Mouse (Mus musculus): ENCODE measurements around the gene Fam129c. TPM values are rescaled to one million over a fixed set of nuclear protein-coding genes. Genes with fewer than 3 reads are reported as not detected.

Fam129c gene
- total RNA-seq, 1 experiment from 2014 or later, result 127 TPM

GRCm38 (mm10) chr8:71572077-71572476 lies 25.4 kb upstream of the Fam129c start:
- no peak for ATAC-seq (ENCODE audit: extremely low read depth, insufficient number of reproducible peaks, low FRiP score, poor library complexity, severe bottlenecking)

- no peak for ATAC-seq (ENCODE audit: extremely low read depth, insufficient number of reproducible peaks, low FRiP score, poor library complexity, severe bottlenecking)
These were observed 24.4 kb upstream of the Fam129c start for GRCm38 (mm10) chr8:71572847-71573633.

DNA sequence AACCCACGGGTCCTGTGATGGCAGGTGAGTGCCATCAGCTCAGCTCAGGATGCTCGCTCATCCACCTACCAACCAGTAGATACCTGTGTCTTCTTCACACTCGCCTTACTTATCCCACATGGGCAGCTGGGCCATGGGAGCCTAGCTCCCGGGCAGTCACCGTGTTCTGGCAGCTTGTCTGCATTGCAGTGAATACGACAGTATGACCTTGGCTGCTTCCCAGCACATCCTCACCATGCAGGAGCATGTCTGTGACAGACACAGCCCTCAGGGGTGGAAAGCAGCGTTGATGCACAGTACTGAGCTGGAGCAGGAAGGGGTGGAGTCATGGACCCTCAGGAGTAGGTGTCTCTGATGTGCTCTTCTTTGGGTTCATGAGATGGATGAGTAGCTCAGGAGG lies 23.0 kb upstream of the Fam129c start:
- ATAC-seq (ENCODE audit: extremely low read depth, insufficient number of reproducible peaks, low FRiP score, poor library complexity, severe bottlenecking), result no peak

DNA sequence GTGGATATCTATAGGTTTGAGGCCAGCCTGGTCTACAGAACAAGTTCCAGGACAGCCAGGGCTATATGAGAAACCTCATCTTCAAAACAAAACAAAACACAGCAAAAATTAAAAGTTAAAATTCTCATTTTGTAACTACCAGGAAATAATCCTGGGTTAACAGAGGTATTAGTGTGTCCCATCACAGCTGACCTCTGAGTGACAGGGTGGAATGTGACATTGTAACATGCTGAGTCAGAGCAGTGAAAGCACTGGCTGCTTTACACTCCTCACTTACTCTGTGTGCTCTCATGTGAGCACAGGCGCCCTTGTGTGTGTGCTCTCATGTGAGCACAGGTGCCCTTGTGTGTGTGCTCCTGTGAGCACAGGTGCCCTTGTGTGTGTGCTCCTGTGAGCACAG lies 22.4 kb upstream of the Fam129c start:
- ATAC-seq (ENCODE audit: extremely low read depth, insufficient number of reproducible peaks, low FRiP score, poor library complexity, severe bottlenecking), result no peak

DNA sequence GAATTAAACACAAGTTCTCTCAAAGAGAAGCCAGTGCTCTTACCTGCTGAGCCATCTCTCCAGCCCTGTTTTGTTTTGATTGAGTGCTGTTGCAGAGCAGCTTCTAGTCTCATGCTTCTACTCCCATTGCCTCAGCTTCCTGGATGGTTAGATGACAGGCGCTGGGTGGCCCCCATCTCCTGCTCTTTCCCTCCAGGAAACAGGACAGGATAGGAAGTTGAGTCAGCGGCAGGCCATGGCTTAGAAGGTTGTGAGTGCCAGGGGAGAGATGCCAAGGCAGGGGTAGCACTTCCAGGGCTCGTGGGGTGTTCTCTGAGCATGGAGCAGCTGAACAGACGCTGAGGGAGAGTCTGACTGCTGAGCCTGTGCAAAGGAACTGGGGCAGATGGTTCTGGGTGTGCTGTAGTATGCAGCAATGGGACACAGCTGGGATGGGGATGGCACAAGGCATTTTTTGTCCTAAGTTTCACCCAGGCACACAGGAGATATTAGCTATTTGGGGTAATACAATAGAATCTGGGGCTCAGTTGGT lies 19.5 kb upstream of the Fam129c start:
- no peak for ATAC-seq (ENCODE audit: extremely low read depth, insufficient number of reproducible peaks, low FRiP score, poor library complexity, severe bottlenecking)

DNA sequence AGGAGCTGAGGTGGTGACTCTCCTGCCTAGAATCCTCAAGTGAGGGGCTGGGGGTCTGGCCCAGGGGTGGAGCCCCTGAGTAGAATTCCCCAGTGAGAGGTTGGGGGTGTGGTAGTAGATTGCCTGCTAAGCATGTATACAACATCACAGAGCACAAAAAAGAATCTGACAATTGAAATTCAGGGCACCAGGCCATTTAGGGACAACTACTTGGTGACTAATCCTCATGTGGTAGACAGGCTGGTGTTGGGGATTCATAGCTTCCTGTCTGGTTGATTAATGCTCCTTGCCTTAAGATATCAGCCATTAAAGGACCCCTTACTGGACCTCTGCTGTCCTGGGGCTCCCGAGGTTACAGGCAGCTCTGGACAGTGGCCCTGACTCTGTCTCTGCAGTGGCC lies 18.4 kb upstream of the Fam129c start:
- ATAC-seq (ENCODE audit: extremely low read depth, insufficient number of reproducible peaks, low FRiP score, poor library complexity, severe bottlenecking), result no peak

- no peak for ATAC-seq (ENCODE audit: extremely low read depth, insufficient number of reproducible peaks, low FRiP score, poor library complexity, severe bottlenecking)
These were observed 18.0 kb upstream of the Fam129c start for GRCm38 (mm10) chr8:71579476-71579875.

DNA sequence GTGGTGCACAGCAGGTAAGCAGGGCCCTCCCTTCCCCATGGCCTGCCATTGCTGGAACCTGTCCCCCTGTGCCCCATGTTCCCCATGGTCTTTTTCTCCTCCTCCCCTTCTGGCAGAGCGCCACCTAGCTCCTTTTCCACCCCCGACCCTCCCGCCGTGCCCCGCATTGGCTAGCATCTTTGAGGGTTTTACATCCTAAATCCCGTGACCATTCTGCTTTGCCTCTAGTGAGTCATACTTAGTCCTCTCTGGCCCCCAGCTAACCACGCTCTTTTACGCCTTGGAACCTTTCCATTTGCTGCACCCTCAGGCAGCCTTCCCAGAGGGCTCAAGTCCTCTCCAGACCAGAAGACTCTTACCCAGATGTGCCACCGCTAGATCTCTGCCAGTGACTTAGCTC lies 17.2 kb upstream of the Fam129c start:
- ATAC-seq (ENCODE audit: extremely low read depth, insufficient number of reproducible peaks, low FRiP score, poor library complexity, severe bottlenecking), result no peak

- peak; percentile 18; the same call in 1 of the 2 replicates for ATAC-seq (ENCODE audit: extremely low read depth, insufficient number of reproducible peaks, low FRiP score, poor library complexity, severe bottlenecking)
These were observed 10.6 kb upstream of the Fam129c start for GRCm38 (mm10) chr8:71586891-71587290.

GRCm38 (mm10) chr8:71588762-71589161 lies 8.7 kb upstream of the Fam129c start:
- no peak for ATAC-seq (ENCODE audit: extremely low read depth, insufficient number of reproducible peaks, low FRiP score, poor library complexity, severe bottlenecking)

DNA sequence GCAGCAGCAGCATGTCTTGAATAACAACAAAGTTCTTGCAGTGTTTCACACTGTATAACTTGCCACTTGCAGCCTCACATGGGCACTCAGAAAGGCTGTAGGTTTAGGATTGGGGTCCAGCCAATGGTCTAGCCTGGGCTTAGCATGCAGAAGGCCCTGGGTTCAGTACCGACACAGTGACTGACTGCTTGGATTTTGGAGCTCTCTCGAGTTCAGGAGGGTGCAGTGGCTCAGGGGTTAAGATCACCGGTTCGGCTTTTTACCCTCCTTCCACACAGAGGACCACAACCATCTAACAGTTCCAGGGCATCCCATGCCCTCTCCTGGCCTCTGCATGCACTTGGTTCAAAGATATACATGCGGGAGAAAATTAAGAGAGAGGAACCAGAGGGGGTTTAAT lies 6.4 kb upstream of the Fam129c start:
- ATAC-seq (ENCODE audit: extremely low read depth, insufficient number of reproducible peaks, low FRiP score, poor library complexity, severe bottlenecking), result no peak

GRCm38 (mm10) chr8:71591471-71592373 lies 5.7 kb upstream of the Fam129c start, which contains the start of gene Pgls:
Gene Pgls (plus strand): TSS chr8:71592176.
- peak; percentile 49 for ATAC-seq (ENCODE audit: extremely low read depth, insufficient number of reproducible peaks, low FRiP score, poor library complexity, severe bottlenecking)

DNA sequence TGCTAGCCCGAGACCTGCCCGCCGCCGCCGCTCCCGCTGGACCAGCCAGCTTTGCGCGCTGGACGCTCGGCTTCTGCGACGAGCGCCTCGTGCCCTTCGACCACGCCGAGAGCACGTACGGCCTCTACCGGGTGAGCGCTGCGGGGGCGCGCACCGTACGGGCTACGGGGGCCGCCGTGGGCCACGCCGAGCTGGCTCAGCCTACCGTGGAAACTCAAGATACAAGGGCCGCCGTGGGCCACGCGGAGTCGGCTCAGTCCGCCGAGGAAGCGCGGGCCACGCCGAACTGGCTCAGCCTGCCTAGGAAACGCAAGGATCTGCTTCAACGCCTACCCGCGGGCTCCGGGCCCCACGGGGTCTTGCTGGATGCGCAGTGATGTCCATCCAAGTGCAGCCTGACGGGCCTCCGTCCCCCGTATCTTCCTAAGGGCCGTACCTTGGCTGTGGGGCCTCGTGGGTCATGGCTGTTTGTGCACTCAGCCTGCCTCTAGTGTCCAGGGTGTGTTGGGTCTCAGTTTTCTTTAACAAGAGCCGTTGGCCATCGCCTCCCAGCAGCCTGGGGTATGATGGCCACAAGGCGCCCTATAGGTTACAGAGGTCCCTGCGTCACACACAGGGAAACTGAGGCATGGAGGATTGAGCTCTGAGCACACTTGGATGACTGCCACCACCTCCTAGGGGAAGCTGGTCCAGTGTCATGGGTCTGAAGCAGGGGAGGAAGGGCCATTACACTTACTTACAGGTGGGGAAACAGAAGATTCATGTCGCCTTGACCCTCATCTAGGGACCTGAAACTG lies 4.9 kb upstream of the Fam129c start:
- ATAC-seq (ENCODE audit: extremely low read depth, insufficient number of reproducible peaks, low FRiP score, poor library complexity, severe bottlenecking), result no peak

- ATAC-seq (ENCODE audit: extremely low read depth, insufficient number of reproducible peaks, low FRiP score, poor library complexity, severe bottlenecking), result no peak
These were observed 3.7 kb upstream of the Fam129c start for GRCm38 (mm10) chr8:71593556-71594323.

DNA sequence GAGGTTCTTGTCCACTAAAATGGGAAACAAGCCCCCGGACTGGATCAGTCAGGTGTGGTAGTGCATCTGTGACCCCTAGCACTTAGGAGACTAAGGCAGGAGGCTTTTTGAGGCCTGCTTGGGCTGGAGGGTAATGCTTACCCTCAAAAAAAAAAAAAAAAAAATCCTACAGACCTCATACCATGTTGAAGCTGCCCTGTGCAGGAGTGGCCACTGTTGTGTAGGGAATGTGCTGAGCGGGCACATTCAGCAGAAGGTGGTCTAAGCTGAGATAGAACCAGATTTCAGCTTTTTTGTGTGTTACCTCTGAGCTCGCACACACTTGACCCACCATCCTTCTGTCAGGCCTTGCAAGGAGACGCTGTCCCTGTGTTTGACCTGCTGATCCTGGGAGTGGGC lies 3.1 kb upstream of the Fam129c start:
- no peak for ATAC-seq (ENCODE audit: extremely low read depth, insufficient number of reproducible peaks, low FRiP score, poor library complexity, severe bottlenecking)

DNA sequence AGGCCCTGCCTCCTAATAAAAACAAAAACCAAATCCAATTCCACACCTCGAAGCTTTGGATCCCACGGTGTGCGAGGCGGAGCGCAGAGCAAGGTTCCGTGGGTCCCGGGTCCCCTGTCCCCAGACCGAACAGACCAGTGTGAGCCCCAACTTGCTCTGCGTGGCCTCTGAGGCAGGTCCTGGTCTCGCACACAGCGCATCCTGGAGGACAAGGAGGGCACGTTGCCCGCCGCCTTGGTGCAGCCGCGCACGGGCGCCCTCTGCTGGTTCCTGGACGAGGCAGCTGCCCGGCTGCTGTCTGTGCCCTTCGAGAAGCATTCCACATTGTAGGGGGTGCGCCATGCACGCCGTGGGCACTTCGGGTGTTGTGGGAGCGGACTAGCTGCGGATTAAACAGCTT lies 1.6 kb upstream of the Fam129c start:
- peak; percentile 51 for ATAC-seq (ENCODE audit: extremely low read depth, insufficient number of reproducible peaks, low FRiP score, poor library complexity, severe bottlenecking)

- no peak for ATAC-seq (ENCODE audit: extremely low read depth, insufficient number of reproducible peaks, low FRiP score, poor library complexity, severe bottlenecking)
These were observed 1.1 kb upstream of the Fam129c start for GRCm38 (mm10) chr8:71596384-71596783.

DNA sequence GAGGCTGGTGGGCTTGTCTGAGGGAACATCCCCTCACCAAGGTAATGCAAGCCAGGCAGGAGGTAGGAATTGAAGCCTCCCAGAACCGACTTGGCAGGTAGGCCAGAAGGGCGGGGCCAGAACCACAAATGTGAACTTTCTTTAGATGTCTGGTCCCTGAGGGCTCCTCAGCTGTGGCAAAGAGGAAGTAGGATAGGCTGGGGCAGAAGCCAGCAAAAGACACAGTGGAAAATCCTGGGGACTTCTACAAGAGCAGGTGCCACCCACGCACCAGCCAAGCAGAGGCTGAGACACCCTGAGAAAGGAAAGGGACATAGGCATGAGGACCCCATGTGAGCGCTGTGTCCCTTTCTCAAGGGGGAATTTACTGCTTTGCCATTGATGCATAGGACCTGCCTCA lies 650 bp upstream of the Fam129c start:
- ATAC-seq (ENCODE audit: extremely low read depth, insufficient number of reproducible peaks, low FRiP score, poor library complexity, severe bottlenecking), result peak; percentile 35

All from neutrophil, adult 5-6 weeks (primary cell).